Mouse (Mus musculus) brain, embryonic 14.5 days (tissue): ENCODE data around the gene Klhdc2.
A peak's percentile ranks its signal among the peaks of the same experiment; 100 is the strongest.

Source experiments
- CTCF ChIP-seq: fragments of 200-500 bp; IDR thresholded peaks from 2 replicates; pipeline ENCODE4 v1.5.1; 2012; ENCODE audit warnings: inconsistent platforms, mild to moderate bottlenecking, moderate library complexity, borderline replicate concordance; ENCODE audit not compliant: insufficient read depth, insufficient read length; ENCODE audit errors: extremely low read depth
- POLR2A ChIP-seq: fragments of 200-500 bp; IDR thresholded peaks from 2 replicates; pipeline ENCODE4 v1.6.1; 2012; ENCODE audit warnings: mild to moderate bottlenecking, inconsistent platforms, borderline replicate concordance; ENCODE audit not compliant: poor library complexity, insufficient read depth, insufficient read length, severe bottlenecking; ENCODE audit errors: extremely low read depth

DNA sequence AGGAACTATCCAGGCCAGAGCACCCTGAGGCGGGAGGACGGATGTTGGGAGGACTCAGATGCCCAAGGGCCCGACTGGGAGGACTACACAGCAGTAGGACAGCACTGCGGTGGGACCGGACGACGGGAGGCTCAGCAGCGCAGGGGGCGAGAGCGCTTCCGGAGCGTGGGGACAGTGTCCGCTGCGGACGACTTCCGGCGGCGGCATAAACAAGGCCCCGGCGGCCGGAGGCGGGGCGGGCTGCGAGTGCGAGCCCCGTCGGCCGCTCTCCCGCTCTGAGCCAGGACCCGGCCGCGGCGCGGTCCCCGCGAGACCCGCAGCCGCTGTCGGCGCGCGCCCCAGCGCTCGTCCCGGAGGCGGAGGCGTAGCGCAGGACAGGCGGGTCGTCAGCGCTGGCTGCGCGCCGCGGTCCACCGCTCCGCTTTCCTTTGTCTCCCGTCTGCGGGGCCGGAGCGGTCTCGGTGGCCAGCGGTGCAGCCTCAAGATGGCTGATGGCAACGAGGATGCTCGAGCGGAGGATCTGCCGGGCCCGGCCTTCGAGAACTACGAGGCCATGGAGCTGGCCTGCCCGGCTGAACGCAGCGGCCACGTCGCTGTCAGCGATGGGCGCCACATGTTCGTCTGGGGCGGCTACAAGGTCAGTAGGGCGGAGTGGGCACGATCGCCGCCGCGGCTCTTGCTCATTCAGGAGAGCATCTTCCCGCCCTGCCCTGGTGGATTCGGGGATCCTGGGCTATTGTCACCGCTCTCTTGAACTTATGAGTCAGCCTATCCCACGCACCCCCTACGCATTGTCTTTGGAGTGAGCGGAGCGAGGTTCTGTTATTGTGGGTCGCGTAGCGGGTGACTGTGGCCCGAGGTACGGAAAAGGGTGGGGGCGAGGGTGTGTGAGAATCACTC lies at the start of gene Klhdc2:
- TF ChIP-seq POLR2A (peak; percentile 98), CTCF (no peak)
